Mouse (Mus musculus) gastrocnemius, postnatal 14 days (tissue): ENCODE measurements around the gene Arl13b. TPM values are rescaled to one million over a fixed set of nuclear protein-coding genes. Genes with fewer than 3 reads are reported as not detected.

Experiments
- DNase-seq: peaks from one replicate; pipeline ENCODE4 v3.0.0; 2021; ENCODE audit warnings: mixed read lengths
- intact Hi-C: fragments of 180-260 bp; cut with DNase I; formaldehyde crosslinking; loops from one replicate; pipeline ENCODE4 v1.15.1; 2025; ENCODE audit warnings: low total_unique reads
- long read RNA-seq, 2 experiments: library from polyadenylated mRNA; stranded (forward); transcript quantifications; one replicate each; pipeline ENCODE4 v2.0.0; 2021
- total RNA-seq, 2 experiments: library from RNA; stranded (reverse); gene quantifications; 2 replicates each; pipeline ENCODE4 v1.2.3; 2021

Arl13b gene
- total RNA-seq: 1 to 10 TPM; 6.2 to 6.7 TPM
- long read RNA-seq, experiment 1, partial matches to known transcripts: 0 of 4 reads
- long read RNA-seq, experiment 1, other reads (novel, unspliced or antisense): 2 of 4 reads
- long read RNA-seq, experiment 2, partial matches to known transcripts: 0 of 4 reads
- long read RNA-seq, experiment 2, other reads (novel, unspliced or antisense): 2 of 4 reads

DNA sequence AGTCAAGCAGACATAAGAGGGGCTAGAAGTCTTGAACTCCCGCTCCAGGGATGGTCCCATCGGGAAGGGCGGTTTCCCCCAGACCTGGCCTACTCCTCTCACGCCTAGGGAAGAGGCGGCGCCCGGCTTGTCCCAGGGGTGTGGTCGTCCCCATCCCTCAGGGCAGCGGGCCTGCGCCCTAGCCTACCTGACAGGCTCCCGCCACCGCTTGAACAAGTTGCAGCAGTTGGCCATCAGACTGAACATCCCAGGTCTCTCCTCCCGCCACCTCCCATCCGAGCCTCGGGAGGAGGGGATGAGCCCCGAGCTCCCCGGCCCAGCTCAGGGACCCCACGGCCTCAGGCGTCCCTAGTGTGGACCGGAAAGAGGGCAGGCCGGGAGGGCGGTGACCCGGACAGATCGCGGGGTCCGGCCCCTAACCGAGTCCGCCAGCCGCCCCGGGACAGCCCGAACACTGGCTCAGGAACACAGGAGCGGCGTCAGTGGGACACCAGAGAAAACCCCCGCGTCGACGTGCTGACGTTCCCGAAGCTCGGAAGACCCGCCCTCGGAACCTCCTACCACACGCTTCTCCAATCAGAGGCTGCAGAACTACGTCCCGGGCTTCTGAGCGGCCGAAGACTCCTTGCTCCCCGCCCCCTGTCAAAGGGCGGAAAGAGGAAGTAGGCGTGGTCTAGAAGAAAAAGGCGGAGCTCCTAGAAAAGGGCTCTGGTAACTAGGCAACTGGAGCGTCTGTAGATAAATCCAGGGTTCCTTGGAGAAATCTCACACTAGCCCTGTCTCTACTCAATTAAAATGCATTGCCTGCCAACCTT lies at the start of gene Arl13b:
Gene Arl13b (minus strand): TSS at position 543 of the 815 bp plus-strand sequence.
- intact Hi-C loops: no loop called here
- peak; percentile 92 for DNase-seq

GRCm38 (mm10) chr16:62895824-62896223 lies 49.0 kb upstream of the Arl13b start:
- no peak for DNase-seq

DNA sequence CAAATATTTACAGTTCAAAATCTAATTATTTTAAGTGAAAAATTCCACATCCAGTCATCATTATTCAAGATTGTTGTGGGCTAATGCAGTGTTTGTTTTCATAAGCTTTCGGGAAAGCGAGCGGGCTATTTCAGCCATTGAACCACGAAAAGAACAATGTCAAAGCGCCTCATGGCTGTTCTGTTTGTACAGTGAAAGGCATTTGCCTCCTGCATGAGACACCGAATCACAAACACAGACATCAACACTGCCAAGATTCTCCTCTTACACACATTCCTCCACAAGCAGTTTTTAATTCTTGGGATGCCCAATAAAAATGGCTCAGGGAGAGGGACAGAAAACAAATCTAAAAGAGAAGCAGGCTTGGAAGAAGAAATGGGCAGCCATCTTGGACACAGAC lies 27.2 kb upstream of the Arl13b start:
- intact Hi-C loops: no loop called here
- DNase-seq: no peak

More at GRCm38 (mm10) chr16:62895824-62896223, 49.0 kb upstream of the Arl13b start:
- intact Hi-C loops: no loop called here

DNA sequence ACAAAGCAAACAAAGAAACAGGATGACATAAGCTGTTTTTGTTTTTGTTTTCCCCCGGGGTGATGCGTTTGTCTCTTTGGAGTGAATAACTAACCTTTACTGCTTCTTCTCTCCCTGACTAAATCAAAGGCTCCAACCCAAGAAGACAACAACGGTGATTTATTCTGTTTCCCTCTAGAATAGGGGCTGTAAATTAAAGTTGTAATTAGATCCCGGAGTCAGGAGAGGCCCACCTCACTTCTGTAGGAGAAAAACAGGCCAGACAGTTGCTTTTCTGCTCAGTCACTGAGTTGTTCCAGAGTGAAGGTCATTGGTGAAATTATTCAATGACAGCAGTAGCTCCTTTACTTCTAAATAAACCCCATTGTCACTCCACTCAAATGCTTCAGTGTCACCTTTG lies 26.3 kb upstream of the Arl13b start:
- DNase-seq: no peak
- intact Hi-C loops: no loop called here

GRCm38 (mm10) chr16:62872688-62873117 lies 25.9 kb upstream of the Arl13b start:
- intact Hi-C loops: no loop called here
- no peak for DNase-seq

DNA sequence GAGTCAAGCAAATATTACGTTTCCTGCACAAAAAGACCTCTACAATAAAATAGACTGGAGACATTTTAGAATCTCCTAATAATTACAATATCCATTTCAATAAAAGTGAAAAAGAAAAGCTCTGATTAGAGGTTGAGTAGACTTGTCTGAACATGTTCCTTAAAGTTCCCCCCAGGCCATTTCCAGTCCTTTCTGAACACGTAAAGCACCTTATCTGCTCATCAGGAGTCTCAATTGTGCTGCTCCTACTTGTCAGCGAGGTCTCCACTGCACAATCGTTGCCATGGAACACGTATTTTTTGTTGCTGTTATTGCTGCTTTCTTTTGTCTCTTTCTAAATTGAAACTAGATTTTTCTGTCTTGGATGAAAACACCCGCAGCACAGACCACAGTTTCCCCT lies 14.6 kb upstream of the Arl13b start:
- intact Hi-C loops: no loop called here
- DNase-seq: no peak

DNA sequence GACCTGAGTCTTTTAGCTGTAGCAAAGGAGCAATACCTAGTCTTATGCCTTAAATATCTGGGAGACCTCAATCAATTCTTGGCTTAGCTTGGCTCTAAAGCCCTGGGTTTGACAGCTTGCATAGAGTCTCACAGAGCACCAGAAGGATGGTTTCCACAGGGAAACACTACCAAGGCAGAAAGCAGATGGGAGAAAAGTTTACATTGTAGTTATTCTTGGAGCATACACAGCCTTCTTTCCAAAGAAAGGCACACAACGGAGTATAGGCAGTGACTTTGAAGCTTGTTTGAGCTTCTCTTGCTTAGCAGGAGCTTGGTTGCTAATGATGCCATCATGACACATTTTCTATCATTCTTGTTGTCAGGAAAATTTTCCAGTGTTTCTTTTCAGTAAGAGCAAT lies 13.3 kb upstream of the Arl13b start:
- DNase-seq: no peak
- intact Hi-C loops: no loop called here

GRCm38 (mm10) chr16:62858018-62858417 lies 11.2 kb upstream of the Arl13b start:
- DNase-seq: no peak
- intact Hi-C loops: no loop called here

- intact Hi-C loops: no loop called here
- no peak for DNase-seq
These were observed 10.7 kb upstream of the Arl13b start for GRCm38 (mm10) chr16:62857498-62857897.

DNA sequence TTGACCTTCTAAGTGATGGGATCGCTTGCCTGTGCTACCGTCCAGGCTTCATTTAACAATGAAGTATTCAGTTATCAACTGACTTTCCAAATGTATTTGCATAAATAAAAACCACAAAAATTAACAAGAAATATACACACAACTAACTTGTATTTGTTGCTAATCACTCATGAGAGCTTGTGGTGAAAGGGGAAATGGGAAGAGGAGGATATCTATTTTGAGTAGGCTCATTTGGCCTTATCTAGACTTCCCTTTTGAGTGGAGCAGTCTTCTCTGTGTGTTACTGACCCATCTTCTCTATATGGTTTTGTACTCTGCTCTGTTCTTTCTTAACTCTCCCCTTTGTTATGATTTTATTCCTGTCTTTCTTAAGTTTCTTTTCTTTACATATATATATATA lies 9.4 kb upstream of the Arl13b start:
- intact Hi-C loops: no loop called here
- DNase-seq: no peak

- DNase-seq: no peak
- intact Hi-C loops: no loop called here
These were observed 8.5 kb upstream of the Arl13b start for GRCm38 (mm10) chr16:62855385-62855784.

GRCm38 (mm10) chr16:62854191-62855068 lies 7.6 kb upstream of the Arl13b start, which contains the start of gene Pros1:
TSS of gene Pros1 (plus strand) at chr16:62854307.
- DNase-seq: peak; percentile 80
- intact Hi-C loops: no loop called here

- intact Hi-C loops: no loop called here
These were observed 6.8 kb upstream of the Arl13b start for GRCm38 (mm10) chr16:62853611-62854126.

GRCm38 (mm10) chr16:62852464-62853252 lies 5.8 kb upstream of the Arl13b start:
- no peak for DNase-seq
- intact Hi-C loops: no loop called here

More at GRCm38 (mm10) chr16:62853611-62854126, 6.8 kb upstream of the Arl13b start:
- DNase-seq: no peak

GRCm38 (mm10) chr16:62845341-62845740 lies 1.5 kb downstream of the Arl13b start:
- no peak for DNase-seq
- intact Hi-C loops: no loop called here

GRCm38 (mm10) chr16:62834016-62834735 lies 12.7 kb downstream of the Arl13b start:
- intact Hi-C loops: no loop called here
- DNase-seq: no peak

DNA sequence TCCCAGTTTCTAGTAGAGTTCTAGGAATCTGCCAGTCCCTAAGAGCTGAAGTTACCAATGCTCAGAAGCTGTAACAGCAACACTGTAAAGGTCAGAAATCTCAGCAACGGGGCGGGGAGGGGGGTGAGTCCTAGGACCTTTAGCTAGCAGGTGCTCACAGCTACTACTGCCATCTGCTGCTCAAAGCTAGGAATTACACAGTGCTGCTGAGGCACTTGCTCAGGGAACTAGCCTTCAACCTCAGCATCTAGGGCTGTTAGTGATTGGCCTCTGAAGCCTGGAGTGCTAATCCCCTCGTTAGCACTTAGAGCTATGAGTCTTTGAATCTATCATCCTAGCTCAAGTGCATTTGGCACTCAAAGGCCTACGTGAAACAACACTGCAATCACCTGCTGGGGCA lies 14.4 kb downstream of the Arl13b start:
- peak; percentile 35 for DNase-seq

GRCm38 (mm10) chr16:62832027-62832426 lies 14.8 kb downstream of the Arl13b start:
- intact Hi-C loops: no loop called here

More for the DNA sequence above, 14.4 kb downstream of the Arl13b start:
- intact Hi-C loops: no loop called here

More at GRCm38 (mm10) chr16:62832027-62832426, 14.8 kb downstream of the Arl13b start:
- no peak for DNase-seq
